Mouse (Mus musculus) lung, postnatal 25 days (tissue): ENCODE data around the gene Morn1.
A peak's percentile ranks its signal among the peaks of the same experiment; 100 is the strongest.
"Not testable (repeated sequence)": the region's sequence is repeated elsewhere in the genome, so short reads cannot be mapped to it uniquely, and the experiment has no call there.

Source experiments
- DNase-seq: peaks from one replicate; pipeline ENCODE4 v3.0.0; 2022; ENCODE audit warnings: low spot score

Gene Morn1

DNA sequence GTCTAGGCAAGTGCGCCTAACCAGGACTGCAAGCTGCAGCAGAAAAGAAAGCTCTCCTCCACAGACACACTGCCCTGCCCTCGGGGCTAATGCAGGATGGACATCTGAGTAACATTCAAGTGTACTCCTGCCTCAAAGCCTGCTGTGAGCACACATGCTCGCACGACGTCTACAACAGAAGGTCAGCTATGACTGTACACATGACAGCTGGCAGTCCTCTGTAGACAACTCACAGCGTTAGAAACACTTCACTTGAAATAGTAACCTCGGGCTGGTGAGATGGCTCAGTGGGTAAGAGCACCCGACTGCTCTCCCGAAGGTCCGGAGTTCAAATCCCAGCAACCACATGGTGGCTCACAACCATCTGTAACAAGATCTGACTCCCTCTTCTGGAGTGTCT, 7.6 kb upstream of the Morn1 start:
- not testable (repeated sequence) for DNase-seq

DNA sequence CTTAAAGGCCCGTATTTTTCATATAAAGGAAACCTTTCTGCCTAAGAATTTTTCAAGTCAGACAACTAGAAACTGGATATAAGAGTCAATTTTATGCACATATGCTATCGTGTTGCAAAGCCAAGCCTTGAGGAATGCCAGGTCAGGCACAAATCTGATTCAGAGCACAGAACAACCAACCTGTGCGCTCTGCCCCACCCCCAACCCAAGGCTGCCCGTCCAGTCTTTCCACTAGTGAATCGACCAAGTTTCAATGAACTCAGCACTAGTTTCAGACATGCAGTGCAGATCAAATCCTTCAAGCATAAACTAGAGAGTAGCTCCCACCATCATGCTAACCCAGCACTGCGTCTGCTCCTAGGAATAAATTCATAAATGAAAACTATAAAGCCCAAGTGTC, 6.7 kb upstream of the Morn1 start:
- no peak for DNase-seq

DNA sequence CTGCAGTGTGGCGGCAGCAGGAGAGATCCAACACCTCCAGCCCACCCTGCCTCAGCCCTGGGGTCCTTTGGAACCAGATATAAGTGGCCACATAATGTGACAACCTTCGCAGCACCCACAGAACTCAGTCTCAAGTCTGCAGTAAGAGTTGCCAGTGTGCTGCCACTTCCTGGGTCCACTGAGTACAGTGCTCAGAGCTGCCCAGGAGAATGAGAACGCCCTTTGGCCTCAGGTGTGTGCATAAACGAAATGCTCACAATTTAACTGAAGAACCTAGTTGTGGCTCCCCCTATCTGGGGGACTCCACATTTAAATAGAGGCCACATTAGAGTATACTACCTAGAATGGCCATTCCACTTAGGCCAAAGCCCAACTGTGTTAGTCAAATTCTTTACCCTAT, 2.8 kb upstream of the Morn1 start:
- no peak for DNase-seq

DNA sequence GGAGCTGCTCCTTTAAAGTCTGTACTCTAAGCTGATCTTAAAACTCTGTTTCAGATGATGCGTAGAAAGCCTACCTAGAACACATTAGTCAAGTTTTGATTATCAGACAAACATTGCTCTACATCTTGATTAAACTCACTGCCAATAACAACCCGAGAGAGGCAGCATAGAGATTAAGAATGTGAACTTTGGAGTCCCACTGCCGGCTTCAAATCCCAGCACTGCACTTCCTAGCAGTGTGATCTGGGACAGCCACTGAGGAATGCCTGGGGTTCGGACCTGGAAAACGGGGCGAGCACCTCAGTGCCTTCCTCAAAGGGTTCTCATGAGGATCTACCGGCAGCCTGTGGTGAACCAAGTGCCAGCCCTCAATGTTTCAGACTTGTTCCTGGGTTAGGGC, 2.0 kb upstream of the Morn1 start:
- DNase-seq = no peak

DNA sequence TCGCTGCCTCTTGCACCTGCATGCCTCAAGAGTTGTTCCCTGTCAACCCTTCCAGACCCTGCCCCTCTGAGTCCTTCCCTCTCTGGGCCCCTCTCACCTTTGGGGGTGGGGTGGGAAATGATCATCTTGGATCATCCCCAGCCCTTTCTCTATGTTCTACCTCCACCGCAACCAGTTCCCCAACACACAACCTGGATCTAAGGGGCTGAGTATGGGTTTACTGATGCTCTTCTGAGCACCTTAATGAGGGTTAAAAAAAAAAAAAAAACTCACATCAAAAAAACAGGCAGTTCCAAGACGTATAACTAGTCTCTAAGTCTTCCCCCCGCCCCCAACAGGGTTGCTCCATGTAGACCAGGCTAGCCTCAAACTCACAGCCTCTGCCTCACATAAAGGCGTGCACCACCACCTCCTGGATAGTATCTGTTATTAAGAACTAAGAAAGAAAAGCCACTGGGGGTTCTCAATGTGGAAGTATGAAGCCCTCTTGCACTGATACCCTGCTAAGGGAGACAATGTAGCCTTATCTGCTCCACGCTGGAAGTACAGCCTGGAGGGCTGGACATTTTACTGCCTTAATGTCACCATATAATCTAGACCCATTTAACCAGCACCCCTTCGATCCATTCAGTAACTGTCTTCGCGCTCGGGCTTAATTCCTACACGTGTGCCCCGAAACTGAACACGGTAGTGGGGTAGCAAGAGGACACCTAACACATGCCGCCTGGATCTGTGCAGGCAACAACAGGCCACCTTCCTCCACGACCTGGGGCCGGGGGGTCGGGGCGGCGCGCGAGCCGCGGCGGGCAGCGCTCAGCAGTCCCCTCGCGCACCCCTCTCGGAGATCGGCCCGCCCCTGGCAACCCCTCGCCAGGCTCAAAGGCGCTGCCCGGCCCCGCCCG, 920 bp upstream of the Morn1 start:
- no peak for DNase-seq

DNA sequence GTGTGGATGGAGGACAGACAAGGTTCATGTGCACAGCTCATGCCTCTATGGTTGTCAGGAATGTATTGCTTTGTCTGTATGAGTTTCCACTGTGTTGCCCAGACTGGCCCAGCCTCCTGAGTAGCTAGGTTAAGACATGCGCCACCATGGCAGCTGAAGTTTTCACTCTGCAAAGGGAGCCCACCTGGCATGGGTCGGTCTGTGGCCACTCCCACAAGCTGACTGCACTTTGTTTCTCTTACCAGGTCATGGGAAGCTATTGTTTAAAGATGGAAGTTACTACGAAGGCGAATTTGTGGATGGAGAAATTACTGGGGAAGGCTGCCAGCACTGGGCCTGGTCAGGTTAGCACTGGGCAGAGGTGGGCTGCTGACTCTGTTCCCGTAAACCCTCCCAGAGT, 2.9 kb downstream of the Morn1 start:
- DNase-seq = no peak

DNA sequence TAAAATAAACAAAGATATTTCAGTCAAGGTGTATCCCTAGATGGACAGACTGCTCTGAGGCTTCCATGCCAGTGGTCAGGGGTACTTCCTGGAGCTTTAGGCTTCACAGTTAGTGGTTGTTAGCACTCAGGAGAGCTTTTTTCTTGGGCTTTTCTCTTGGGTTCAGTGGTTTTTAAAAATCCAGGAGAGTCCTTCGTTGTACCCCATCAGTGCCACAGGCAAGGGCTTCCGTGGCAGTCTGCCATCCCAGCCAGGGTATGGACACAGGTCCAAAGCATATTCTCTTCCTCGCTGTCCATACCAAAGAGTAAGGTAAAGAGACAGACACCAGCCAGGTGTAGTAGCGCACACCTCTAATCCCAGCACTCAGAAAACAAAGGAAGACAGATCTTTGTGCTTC, 3.8 kb downstream of the Morn1 start:
- no peak for DNase-seq

DNA sequence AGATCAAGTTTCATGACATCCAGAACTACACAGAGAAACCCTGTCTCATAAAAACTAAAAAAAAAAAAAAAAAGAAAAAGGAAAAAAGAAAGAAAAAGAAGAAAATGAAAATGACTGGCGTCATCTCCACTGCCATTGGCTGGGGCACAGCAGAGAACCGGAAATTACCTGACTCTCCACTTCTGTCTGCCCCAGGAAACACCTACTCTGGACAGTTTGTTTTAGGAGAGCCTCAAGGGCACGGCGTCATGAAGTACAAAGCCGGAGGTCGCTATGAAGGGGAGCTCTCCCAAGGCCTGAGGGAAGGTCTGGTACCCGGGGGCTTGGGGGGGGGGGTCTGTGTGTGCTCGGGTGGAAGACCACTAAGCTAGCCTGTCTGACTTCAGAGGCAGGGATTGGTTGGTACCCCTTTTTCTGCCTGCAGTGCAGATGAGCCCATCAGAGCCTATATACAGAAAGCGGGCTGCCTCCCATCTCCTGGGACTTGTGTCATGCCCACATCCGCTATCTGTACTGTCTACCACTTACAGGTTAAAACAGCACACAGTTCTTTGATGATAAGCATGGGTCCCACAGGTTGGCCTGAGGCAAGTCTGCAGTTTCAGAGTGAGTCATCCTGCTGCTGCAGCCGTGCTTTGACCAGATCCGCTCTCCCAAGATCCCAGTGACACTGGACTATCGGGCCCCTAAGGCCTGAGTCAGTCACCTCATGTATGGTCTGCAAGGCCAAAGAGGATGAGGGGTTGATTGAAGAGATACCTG, 4.5 kb downstream of the Morn1 start:
- DNase-seq = no peak

DNA sequence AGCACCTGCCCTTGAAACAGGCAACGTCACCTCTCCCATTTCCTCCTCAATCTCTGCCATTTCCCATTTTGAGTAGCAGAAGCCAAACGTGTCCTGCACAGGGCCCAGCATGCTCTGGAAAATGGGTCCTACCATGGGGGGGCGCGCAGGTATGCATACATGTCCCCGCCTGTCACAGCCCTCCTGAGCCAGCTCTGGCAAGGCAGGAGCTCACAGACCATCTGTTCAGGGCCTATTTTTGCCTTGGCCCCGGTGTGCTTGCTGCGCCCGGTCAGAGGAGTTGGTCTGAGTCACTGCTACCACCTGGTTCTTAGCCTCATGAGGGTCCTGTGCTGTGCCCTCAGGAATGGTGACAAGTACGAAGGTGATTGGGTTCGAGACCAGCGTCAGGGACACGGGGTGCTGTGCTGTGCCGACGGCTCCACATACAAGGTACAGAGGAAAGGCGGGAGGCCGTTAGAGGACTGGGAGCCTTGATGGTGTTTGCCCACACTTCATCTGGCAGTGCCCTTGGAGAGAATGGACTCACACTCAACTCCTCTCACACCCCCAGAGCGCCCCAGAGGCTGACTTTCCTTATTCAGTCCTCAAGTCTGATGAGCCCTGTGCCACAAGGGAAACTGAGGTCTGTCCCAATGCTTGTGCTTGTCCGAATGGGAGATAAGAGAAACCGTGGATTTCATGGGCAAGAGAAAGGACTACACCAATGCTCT, 6.5 kb downstream of the Morn1 start:
- no peak for DNase-seq

DNA sequence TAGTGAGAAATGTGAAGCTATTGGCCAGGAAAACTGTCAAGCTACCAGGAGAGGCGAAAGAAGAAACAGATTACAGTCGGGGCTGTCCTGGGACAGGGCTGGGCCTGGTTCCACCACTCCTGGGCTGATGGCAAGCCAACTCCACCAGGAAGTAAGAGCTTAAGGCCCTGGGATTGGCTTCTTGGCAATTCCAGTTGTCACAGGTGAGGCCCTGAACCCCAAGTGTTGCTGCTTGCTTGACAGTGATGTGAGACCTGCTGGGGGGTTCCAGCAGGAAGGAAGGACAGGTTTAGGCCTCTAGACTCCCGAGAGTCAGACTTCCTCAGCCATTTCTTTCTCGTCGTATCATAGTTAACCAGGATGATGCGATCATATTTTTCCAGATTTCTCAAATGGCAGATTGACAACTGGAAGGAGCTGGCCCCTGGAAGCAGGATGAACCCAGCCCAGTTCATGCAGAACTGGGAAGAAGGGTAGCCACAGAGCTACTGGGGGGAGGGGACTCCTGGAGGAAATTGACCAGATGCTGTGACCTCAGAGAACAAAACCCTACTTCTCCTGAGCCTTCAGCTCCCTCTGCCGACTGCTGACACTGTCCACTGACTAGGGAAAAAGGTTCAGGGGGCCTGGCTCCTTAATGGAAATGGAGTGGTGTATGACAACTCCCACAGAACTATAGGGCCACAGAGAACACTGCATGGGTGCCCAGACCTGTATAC, 7.2 kb downstream of the Morn1 start:
- DNase-seq = no peak

DNA sequence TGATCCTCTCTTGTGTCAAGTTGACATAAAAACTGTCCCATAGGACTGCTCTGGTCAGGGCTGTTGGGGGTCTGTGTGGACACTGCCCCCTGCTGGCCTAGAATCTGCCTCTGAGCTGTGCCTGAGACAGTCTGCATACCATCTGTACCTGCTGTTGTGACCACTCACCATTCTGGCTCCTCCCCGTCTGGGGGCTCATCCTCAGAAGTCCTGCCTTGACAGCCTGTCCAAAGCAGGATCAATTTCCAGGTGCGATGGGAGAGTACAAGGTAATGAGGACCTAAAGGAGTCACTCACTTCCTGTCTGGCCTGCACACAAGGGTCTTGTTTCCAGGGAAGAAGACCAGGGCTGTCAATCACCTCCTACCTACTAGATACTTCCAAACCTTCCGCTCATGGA, 8.2 kb downstream of the Morn1 start:
- DNase-seq = peak; percentile 42

DNA sequence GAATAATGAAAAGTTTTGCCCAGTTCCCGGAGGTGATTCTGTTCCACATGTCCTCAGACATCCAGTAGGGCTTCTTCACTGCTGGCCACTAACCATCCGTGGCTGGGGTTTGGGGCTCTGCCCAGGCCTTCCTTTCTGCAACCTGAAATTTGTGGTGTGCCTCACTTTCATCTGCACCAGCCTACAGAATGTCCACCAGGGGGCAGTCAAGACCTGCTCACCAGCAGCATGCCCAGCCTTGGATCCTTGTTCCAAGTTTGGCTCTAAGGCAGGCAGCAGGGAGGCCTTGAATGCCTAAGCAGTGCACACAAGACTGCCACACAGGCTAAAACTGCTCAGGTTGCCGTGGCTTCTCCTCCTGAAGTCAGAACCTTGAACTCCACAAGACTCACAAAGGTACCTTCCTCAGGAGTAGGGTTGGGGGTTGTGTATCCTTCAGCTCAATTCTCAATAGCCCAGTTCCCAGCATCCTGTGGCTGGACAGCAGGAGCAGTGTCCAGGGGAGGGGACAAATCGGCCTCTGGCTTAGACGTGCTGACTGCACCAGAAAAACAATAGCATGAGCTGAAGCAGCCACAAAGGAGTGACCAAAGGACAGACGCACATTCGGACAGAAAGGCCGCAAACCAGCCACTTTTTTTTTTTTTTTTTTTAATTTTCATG, 9.0 kb downstream of the Morn1 start:
- peak; percentile 88 for DNase-seq

DNA sequence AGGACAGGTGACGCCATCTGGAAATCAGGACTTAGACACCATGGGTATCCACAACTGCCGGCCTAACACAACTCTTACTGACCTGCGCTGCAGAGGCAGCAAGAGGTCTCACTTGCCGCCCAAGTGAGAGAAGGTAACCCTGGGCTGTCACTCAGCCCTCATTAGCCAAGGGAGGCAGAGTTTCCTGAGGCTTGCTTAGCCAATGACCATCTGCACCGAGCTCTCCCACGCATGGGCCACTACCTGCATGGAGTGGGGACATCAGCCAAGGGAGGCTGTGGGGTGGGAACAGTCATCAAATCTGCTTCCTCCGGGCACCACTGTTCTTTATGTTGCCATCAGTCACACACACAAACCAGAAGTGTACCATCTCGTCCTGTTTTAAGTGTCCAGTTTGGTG, 9.6 kb downstream of the Morn1 start:
- DNase-seq = no peak

DNA sequence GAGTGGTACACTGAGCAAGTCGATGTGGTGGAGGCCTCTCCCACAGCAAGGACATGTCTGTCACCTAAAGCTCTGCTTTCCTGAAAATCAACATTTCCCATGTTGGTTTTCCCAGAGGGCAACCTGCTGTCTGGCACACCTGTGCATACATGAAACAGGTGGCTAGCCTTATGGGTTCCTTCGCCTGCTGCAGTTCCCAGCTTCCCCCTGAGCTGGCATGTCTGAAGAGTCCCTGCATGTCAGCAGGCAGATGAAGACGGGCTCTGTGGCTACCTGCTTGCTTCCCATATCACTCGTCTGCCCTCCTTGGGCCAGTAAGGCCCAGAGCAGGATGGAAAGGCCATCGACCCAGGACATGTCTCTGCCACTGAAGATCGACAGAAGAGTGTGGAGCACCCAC, 11.1 kb downstream of the Morn1 start:
- DNase-seq = no peak

DNA sequence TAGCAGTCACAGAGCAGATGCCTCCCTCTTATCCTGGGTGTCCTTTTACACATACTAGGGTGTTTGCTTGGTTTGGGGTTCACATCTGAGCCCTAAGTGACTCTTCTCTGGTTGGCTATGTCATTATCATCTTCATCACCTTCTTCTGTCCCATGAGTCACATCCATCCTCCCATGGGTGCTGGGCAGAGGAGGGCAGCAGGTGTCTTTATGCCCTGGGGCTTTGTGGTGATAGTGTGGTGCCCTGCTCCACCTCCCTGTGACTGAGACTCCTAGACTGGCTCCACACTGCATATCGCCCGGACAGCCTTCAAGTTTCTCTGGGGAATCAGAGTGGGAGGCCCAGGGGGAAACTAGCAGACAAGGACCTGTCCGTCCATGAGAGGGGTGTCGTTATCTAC, 12.2 kb downstream of the Morn1 start:
- DNase-seq = no peak

DNA sequence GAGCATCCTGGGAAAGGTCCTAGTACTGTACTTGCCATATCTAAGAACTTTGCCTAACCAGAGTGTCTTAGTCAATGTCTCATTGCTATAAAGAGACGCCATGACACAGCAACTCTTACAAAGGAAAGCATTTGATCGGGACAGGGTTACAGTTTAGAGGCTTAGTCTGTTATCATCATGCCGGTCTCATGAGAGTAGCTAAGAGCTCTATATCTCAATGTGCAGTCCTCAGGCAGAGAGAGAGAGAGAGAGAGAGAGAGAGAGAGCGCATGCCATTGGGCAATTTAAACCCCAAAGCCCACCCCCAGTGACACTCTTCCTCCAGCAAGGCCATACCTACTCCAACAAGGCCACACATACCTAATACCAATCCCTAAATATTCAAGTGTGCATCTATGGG, 21.5 kb downstream of the Morn1 start:
- no peak for DNase-seq

DNA sequence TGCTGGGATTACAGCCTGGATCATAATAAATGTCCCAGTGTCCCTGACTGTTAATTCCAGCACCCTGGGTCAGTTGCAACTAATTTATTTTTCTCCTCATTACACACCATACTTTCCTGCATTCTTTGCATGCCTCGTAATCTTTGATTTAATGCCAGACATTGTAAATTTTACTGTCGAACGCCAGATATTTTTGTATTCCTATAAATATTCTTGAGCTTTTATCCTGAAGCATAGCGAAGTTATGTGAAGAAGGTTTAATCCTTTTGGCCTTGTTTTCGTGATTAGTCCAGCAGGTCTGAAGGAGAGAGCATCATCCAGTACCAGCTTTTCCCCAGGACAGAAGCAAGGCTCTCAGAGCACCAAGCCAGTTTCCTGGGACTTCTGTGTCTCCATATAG, 23.1 kb downstream of the Morn1 start:
- DNase-seq = no peak

DNA sequence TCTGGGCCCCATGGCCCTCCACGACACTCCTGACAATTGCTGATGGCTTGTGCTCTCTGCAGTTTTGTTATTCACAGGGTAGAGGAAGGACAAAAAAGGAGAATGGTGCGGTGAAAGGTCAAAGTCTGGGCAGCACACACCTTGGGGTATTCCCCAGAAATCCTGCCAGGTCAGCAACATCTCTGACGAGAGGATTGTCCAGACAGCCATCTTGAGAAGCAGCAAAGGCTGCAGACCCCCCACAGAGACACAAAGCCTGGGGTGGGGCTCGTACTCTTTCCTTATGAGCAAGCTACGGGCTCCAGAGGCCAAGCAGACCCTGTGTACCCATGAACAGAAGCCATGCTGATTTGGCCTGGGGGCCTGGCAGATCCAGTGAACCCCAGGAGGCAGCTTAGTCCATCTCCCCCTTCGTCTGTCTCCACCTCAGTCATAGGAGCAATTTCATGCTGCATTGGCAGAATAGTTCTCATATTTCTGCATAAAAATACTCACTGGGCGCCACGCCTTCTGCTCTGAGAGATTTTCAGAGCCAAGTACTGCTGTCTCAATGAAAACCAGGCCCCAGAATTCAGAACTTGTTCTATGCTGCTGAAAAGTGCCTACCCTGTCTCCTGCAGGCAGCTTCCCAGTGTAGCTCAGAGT, 27.5 kb downstream of the Morn1 start:
- peak; percentile 41 for DNase-seq

DNA sequence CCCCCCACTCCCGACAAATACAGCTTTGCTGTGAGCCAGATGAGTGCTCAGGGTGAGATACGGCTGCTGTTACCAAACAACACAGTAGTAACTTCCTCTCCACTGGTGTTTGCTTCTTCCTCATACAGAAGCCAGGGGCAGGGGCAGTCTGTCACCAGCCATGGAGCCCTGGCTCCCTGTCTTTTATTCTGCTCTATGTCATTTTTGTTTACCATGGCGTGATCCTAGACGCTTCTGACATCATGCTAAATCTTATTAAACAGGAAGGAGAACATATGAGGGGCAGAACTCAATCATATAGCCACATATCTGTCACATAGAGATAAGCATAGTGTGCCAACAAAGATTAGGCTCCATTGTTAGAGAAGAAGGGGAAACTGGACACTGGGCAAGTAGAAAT, 30.2 kb downstream of the Morn1 start:
- DNase-seq = no peak

DNA sequence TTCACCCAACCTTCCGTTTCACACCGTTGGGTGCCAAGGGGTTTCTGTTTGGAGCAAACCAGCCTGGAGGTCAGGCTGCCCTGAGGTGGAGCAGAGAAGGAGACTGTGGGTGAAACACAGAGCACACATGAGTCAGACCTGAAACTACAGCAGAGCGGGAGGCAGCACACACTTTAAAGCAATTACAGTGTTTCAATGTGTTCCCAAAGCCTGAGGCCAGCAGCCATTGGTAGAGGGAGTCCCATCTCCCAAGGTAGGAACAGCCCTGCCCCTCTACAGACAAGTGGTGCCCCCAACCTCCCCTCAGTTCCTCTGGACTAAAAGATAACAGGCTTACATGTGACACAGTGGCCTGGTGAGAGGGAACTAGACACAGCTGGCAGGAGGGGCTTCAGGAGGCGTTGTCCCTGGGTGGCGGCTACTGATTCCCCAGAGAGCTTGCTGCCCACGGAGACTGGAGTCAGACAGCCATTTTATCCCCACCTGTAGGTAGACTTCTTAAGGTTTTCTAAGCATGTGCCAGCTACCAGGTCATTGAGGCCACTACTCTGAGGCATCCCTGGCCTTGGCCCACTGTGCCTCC, 31.1 kb downstream of the Morn1 start:
- no peak for DNase-seq

DNA sequence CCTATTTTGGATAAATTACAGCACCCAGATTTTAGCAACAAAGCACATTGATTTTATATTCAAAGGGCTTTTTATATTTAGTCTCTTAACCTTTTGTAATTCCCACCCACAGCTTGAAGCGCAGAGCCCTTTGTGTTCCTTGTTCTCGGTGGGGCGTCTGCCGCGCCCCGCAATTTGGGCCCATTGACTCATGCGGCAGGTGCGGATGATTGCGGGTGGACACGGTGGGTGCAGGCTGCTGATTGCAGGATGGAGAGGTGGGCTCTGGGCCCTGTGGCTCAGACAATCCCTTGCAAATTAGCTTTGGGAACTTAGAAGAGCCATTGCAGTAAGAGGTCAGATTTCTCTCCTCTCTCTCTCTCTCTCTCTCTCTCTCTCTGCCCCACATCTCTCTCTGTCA, 31.9 kb downstream of the Morn1 start:
- DNase-seq = no peak
